Mouse (Mus musculus) lung, adult 2 months (tissue): ENCODE data around the gene Camk1d.

ENCODE experiments used
- CTCF ChIP-seq: fragments of 200-500 bp; IDR thresholded peaks from 2 replicates; pipeline ENCODE4 v1.5.1; 2011; ENCODE audit warnings: mild to moderate bottlenecking, low read length, control low read depth; ENCODE audit not compliant: insufficient read depth
- POLR2A ChIP-seq: fragments of 200-500 bp; IDR thresholded peaks from 2 replicates; pipeline ENCODE4 v1.6.1; 2011; ENCODE audit warnings: low read depth, mild to moderate bottlenecking, control low read depth, low read length, borderline replicate concordance; ENCODE audit errors: extremely low read depth

DNA sequence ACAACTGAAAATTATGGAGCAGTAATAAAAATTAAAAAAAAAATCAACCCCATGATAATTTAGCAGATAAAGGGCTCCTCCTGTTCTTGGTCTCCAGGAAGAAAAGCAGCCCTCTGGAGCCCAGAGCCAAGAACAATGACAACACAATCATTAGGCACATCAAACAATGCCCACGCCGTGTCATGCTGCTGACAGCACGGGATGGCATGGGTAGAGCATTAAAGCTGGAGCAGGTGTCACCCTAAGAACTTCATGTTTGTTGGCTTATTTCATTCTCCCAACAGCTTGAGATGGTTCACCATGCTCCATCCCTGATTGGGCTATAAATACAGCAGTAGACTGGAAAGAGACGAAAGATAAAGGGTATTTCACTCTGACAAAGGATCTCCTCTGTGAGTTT lies 30.9 kb downstream of the Camk1d start:
- TF ChIP-seq POLR2A (no peak), CTCF (no peak)
